Mouse (Mus musculus) small intestine, adult 2 months (tissue): Measurements from ENCODE around the gene Nrp1.

Experiments
- CTCF ChIP-seq: fragments of 200-500 bp; IDR thresholded peaks from 2 replicates; pipeline ENCODE4 v1.5.1; 2012; ENCODE audit warnings: low read depth, mild to moderate bottlenecking, control low read depth, inconsistent platforms, low read length, moderate library complexity, mixed read lengths; ENCODE audit not compliant: insufficient replicate concordance, insufficient read length; ENCODE audit errors: extremely low read depth
- POLR2A ChIP-seq: fragments of 200-500 bp; IDR thresholded peaks from 2 replicates; pipeline ENCODE4 v1.6.1; 2012; ENCODE audit warnings: low read depth, mild to moderate bottlenecking, control low read depth, inconsistent platforms, low read length, moderate library complexity

- TF ChIP-seq POLR2A: no peak
- peak; percentile 49; the same call in 1 of the 2 replicates for TF ChIP-seq CTCF
Measured at GRCm38 (mm10) chr8:128357540-128358405, 631 bp upstream of the Nrp1 start.
